Mouse (Mus musculus): ENCODE measurements around the gene Tsga10.

DNA sequence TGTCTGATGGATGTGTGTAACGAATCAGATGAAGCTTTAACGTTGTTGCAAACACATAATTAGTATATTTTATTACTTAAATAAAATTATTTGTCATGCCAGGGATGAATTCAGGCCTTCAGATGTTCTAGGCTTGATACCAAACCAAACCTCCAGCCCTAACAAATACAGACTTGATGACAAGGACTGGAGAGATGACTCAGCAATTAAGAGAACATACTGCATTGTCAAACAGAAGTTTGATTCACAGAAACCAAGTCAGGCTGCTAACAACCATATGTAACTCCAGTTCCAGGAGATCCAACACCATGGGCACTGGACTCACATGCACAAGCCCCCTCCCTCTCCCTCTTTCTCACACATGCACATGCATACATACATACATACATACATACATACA is 65.9 kb downstream of the Tsga10 start:
- TF ChIP-seq CTCF (conservative IDR thresholded peaks at IDR 0.05; ENCODE audit: low read length) (no peak), NANOG (IDR thresholded peaks at IDR 0.05; ENCODE audit: borderline replicate concordance, low read length) (no peak)
